Mouse (Mus musculus) CD8-positive naive resting alpha-beta T cell, adult 2 months (primary cell): Measurements from ENCODE around the gene Tmem53.
"Not testable (repeated sequence)": the region's sequence is repeated elsewhere in the genome, so short reads cannot be mapped to it uniquely, and the experiment has no call there.

Source experiments
- DNase-seq, 2 experiments: peaks; one replicate each; pipeline ENCODE4 v3.0.0; 2022; ENCODE audit warnings: low read depth in 2 of 2, low spot score in 2 of 2

Tmem53 gene

DNA sequence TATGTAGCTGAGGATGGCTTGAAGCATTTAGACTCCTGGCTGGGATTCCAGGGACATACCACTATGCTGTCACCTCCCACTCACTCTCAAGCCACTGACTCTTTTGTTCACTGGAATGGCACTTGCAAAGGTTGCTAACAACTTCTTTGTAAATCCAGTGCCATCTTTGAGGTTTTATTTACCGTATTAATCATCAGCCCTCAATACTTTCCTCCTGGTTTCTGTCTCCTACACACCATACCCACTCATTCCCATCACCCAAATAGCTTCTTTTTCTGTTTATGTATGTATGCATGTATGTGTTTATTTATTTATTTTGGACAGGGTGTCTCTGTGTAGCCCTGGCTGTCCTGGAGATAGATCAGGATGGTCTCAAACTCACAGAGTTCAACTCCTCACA is 769 bp upstream of the Tmem53 start:
- DNase-seq: no peak

DNA sequence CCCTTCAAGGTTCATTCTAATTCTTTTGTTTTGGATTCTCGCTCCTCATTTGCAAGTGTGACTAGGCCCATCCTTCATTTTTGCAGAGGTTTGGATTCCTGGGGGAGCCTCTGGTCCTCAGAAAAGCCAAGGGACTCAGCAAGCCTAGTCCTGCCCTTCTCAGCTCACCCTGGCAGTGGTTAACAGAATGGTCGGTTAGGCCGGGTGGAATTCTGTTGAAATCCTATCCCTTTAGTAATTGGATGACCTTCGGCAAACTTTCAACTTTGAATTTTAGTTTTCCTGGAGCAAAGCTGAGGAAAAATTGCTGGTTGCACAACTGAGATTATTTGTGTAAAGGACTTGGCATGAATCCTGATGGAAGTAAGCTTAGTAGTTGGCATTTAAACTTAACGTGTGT is 600 bp downstream of the Tmem53 start:
- no peak for DNase-seq

GRCm38 (mm10) chr4:117252755-117253154 is 1.0 kb downstream of the Tmem53 start:
- no peak for DNase-seq

DNA sequence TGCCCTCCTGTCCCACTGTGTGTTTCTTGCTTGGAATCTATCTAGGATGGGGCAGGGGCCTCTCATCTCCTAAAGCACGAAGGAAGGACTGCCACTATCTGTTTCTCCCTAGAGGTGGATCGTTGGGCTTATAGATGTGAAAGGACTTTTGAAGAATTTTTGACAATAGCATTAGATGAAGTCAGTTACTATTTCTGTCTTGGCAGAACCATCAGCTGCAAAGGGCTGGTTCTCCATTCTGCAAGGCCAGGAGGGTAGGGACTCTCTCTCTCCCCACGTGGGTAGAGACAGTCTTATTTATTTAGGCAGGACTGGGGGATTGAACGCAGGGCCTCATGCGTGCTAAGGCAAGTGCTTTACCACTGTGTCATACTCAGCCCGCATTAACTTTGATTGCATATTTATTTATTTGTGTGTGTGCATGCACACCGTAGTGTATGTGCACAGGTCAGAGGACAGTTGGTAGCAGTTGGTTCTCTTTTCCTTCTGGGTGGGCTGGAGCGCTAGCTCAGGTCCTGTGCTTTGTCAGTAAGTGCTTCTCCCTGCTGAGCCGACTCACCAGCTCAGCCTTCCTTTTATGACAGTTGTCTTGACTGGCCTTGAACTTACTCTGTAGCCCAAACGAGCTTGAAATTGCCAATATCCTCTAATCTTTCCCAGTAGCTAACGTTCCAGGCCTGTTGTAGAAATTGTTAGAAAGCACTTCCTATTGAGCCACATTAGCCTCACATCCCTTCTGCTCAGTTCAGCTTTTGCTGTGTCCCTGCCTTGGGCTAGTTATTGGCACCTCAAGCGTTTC is 1.7 kb downstream of the Tmem53 start:
- no peak for DNase-seq

GRCm38 (mm10) chr4:117254017-117254627 is 2.4 kb downstream of the Tmem53 start:
- DNase-seq: no peak

DNA sequence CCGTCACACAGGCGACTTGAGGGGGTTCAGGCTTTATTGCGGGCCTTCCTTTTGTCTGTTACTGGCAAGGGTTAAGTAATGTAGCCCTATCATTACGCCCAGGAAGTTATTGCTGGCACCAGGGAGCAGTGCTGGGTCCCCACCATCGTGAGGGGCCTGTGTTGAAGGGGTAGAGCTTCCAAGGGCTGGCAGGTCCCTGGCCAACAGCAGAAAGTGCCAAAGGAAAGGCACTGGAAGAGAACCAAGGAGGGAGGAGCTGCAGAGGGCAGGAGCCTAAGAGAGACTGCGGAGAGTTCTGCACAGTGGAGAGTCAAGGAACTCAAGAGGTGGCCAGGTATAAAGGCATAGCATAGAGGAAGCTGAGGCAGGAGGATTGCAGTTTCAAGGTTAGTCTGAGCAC is 2.9 kb downstream of the Tmem53 start:
- no peak for DNase-seq

DNA sequence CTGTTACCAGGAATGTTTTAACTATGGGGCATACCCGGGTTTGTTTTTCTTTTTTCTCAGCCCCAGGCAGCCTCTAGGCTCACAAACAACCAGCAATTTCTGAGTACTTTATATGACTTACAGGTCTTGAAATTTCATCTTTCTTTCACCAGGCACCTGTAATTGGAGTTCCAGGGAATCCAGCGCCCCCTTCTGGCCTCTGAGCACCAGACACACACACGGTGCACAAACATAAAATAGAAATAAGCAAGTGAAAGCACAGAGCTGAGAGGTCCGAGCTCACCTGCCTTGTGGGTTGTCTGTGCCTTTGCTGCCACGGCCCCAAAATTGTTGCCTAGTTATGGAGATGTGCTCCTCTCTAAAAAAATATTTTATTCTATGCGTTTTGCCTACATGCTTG is 8.2 kb downstream of the Tmem53 start:
- DNase-seq: not testable (repeated sequence)

DNA sequence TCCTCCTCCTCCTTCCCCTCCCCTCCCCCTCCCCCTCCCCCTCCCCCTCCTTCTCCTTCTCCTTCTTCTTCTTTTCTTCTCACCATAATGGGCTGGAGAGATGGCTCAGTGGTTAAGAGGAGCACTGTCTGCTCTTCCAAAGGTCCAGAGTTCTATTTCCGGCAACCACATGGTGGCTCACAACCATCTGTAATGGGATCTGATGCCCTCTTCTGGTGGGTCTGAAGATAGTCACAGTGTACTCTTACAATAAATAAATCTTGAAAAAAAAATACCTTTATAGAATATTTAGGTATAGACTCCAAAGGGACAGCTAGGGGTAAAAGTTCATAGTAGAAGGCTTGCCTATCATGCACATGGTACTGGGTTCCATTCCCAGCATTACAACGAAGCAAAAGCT is 9.5 kb downstream of the Tmem53 start:
- DNase-seq: no peak

- DNase-seq: no peak
Measured at GRCm38 (mm10) chr4:117262101-117262913, 10.6 kb downstream of the Tmem53 start.

DNA sequence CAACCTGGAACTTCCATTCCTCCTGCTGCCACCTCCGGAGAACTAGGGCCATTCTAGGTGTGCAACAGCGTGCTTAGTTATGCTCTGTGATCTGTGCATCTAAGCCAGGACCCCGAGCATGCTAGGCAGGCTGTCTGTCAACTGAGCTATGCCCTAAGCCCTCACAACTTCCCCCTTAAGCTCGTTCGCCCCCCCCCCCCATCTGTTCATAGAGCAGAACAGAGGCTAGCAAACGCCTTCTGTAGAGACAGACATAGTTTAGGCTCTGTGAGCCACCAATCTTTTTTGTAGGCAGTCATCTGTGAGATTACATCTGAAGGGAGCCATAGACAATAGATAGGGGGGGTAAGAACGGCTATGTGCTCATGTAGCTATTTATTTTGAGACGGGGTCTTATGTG is 11.2 kb downstream of the Tmem53 start:
- DNase-seq: no peak

DNA sequence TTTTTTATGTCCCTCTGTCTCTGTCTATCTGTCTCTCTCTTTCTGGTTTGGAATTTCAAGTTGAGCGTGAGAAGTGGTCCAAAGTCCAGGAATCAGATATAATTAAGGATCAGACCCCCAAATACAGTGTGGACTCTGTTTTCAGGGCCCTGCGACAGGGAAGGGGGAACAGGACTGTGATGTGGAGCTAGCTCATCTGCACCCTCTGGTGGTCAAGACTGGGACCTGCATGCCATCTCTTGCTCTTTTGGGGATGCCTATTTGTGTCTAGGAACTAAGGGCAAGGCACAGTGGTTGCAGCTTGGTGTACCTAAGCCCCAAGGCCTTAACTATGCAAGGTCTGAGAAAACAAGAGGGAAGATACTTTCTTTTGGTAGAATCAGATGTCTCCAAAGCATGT is 15.5 kb downstream of the Tmem53 start:
- peak; percentile 62 to 77 for DNase-seq

DNA sequence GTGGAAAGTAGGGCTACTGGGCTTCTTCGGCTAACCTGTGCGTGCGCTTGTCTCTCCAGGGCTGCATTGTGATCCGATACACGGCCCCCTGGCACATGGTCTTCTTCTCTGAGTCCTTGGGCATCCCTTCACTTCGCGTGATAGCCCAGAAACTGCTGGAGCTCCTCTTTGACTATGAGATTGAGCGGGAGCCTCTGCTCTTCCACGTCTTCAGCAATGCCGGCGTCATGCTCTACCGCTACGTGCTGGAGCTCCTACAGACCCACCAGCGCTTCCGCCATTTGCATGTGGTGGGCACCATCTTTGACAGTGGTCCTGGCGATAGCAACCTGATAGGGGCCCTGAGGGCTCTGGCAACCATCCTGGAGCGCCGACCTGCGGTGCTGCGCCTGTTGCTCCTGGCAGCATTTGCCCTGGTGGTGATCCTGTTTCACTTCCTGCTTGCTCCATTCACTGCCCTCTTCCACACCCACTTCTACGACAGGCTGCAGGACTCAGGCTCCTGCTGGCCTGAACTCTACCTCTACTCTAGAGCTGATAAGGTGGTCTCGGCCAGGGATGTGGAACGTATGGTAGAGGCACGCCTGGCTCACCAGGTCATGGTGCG is 16.2 kb downstream of the Tmem53 start:
- DNase-seq: no peak

DNA sequence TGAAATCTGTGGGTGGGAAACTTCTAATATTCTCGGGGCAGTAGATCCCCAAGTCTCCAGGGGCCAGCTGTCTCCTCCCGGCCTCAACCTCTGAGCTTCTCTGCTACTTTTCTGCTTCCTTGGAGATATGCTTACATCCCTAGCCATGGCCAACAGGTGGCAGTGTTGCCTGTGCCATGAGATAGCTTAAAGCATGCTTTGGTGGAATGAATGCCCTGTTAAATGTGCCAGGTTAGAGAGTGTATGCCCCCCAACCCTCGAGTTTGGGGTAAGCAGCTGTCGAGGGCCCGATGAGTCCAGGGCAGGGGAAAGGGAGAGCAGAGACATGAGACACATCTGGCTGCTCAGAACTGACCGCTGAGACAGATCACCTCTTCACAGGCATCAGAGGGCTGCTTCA is 18.5 kb downstream of the Tmem53 start:
- DNase-seq: peak; percentile 51 to 66

GRCm38 (mm10) chr4:117272459-117272858 is 20.7 kb downstream of the Tmem53 start:
- DNase-seq: no peak

DNA sequence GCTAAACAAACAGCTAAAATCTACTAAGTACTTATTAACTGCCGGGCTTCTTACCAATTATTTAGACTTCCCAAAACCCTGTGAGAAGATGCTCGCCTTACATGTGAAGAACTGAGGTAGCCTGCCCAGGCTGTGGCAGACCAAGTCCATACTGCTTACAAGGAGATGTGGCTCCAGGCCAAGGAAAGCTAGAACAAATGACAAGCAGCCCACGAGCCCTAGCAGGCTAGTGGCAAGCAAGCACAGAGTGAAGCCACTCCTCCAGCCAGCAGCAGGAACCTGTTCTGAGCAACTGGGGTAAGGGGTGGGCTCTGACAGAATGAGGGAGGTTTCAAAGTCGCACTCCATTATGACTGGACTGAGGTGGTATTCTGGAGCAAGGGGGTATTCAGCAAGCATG is 23.0 kb downstream of the Tmem53 start:
- no peak for DNase-seq

GRCm38 (mm10) chr4:117276281-117276711 is 24.5 kb downstream of the Tmem53 start:
- DNase-seq: no peak

DNA sequence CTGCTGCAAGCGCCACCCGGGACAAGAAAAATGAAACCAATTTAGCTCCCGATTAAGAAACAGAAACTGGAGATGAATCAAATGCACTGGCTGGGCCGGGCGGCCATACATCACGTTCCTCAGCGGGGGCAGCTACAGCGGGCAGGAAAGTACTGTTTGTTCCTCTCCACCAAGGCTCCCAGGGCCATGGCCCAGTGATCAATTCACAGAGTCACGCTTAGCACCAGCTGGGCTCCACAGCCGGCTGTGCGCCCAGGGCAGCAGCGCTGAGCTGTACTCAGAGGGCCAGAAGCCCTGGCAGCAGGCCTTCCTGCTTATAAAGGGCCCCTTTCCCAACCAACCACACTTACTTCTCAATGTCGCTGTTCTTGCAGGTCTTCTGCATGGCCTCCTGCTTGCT is 25.3 kb downstream of the Tmem53 start:
- DNase-seq: no peak

DNA sequence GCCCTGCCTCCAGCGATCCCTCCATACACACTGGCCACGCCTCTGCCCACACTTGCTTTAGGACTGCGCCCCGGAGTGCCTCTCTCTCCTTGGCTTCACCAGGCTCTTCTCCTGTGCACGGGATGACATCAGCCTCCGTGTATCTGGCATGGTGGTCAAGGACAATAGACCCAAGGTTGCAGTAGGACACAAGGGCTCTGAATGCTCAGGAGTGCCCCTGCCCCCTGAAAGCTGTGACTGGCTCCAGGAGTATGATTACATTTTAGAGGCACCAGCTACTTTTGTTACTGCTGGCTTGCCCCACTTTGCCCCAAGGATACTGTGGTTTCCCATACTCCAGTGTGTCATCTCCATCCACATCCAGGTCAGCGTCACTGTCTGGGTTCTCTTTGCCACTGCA is 25.9 kb downstream of the Tmem53 start:
- DNase-seq: no peak

DNA sequence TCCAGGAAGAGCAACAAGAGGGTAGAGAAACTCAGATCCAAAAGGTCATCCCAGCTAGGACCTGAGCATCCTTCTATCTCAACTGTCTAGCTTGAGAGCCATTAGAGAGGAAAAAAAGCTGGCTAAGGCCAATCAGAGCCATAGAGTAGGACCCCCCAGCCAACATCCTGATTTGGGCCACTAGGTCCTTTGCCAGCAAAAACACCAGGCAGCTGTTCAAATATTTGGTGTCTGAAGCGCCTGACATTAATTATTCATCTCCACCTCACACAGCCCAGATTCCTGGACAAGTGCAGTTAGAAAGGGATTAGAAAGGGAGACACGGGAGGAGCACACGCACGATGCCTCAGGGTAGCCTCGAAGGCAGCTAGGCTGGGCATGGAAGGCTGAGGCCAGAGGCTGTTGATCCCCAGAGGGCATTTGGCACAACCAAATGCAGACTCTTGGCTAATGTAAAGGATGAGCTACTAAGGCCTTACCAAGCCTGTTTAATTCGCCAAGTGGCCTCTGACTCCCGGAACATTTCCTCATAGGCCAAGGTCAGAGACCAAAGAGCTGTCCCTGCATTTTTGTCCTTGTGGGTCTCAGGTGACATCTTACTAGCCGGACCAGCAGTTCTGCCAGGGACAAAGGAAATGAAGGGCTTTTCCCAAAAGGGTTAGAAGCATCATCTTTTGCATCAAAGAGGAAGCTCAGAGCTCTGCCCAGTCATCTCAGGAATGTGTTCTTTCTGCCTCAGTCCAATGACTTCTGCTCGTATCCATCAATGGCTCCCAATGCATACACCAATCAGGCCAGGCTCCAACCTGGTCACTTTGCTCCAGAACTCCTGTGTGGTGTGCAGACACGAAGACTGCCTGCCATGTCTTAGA is 26.9 kb downstream of the Tmem53 start:
- DNase-seq: no peak

- no peak for DNase-seq
Measured at GRCm38 (mm10) chr4:117279253-117279642, 27.5 kb downstream of the Tmem53 start.
